Mouse (Mus musculus) lung, postnatal 0 days (tissue): Measurements from ENCODE around the gene Tnik. TPM values are rescaled to one million over a fixed set of nuclear protein-coding genes. Genes with fewer than 3 reads are reported as not detected.

Experiments
- ATAC-seq: fragments of 200-750 bp; cut with Nextera tagmentation; 2 replicates; pipeline ENCODE4 v1.8.0; 2017; ENCODE audit warnings: moderate library complexity
- DNase-seq: peaks from one replicate; pipeline ENCODE4 v3.0.0-alpha.2; 2016; ENCODE audit warnings: low spot score
- H3K27ac ChIP-seq: fragments of 300-500 bp; sonication (generic); 2 replicates; pipeline ENCODE4 v1.5.1; 2014; ENCODE audit warnings: antibody characterized with exemption, mild to moderate bottlenecking, low read length, mixed read lengths
- H3K27me3 ChIP-seq: fragments of 300-500 bp; sonication (generic); replicated peaks from 2 replicates; pipeline ENCODE4 v1.6.1; 2014; ENCODE audit warnings: low read length, mixed read lengths; ENCODE audit not compliant: insufficient read depth
- H3K36me3 ChIP-seq: fragments of 300-500 bp; sonication (generic); 2 replicates; pipeline ENCODE4 v1.6.1; 2014; ENCODE audit warnings: low read length, mixed read lengths; ENCODE audit not compliant: insufficient read depth
- H3K4me1 ChIP-seq: fragments of 300-500 bp; sonication (generic); 2 replicates; pipeline ENCODE4 v1.6.1; 2014; ENCODE audit warnings: antibody characterized with exemption, low read depth, low read length, mixed read lengths; ENCODE audit not compliant: insufficient read depth
- H3K4me2 ChIP-seq: fragments of 300-500 bp; sonication (generic); replicated peaks from 2 replicates; pipeline ENCODE4 v1.6.1; 2014; ENCODE audit warnings: low read depth, mild to moderate bottlenecking, low read length, moderate library complexity, mixed read lengths
- H3K4me3 ChIP-seq: fragments of 300-500 bp; sonication (generic); 2 replicates; pipeline ENCODE4 v1.5.1; 2014; ENCODE audit warnings: low read depth, low read length
- H3K9ac ChIP-seq: fragments of 300-500 bp; sonication (generic); replicated peaks from 2 replicates; pipeline ENCODE4 v1.6.1; 2014; ENCODE audit warnings: low read depth, mild to moderate bottlenecking
- H3K9me3 ChIP-seq: fragments of 300-500 bp; sonication (generic); 2 replicates; pipeline ENCODE4 v1.6.1; 2016; ENCODE audit warnings: low read length, mixed read lengths
- CTCF ChIP-seq: IDR thresholded peaks from 2 replicates; pipeline ENCODE4 v1.5.1; 2016; ENCODE audit warnings: antibody characterized with exemption, mild to moderate bottlenecking
- EP300 ChIP-seq: IDR thresholded peaks from 2 replicates; pipeline ENCODE4 v1.6.1; 2016; ENCODE audit warnings: antibody characterized with exemption, mild to moderate bottlenecking, control low read depth
- WGBS: fragments of 180-500 bp; shearing (Covaris S2); extraction: QIAGEN DNeasy Blood & Tissue Kit; methylation state at CpG from one replicate; pipeline ENCODE4 v1.1.7; 2014; 5-methylcytosine and 5-hydroxymethylcytosine counted together
- polyA plus RNA-seq: library from polyadenylated mRNA; unstranded; fragments of >200 nt; fragmentation: Nextera tagmentation; extraction: Ambion mirVana; gene quantifications from 2 replicates; pipeline ENCODE4 v1.2.1, GENCODE M21; 2015

The Tnik gene
- polyA plus RNA-seq, 1 experiment from 2014 or later: 6.1 TPM

DNA sequence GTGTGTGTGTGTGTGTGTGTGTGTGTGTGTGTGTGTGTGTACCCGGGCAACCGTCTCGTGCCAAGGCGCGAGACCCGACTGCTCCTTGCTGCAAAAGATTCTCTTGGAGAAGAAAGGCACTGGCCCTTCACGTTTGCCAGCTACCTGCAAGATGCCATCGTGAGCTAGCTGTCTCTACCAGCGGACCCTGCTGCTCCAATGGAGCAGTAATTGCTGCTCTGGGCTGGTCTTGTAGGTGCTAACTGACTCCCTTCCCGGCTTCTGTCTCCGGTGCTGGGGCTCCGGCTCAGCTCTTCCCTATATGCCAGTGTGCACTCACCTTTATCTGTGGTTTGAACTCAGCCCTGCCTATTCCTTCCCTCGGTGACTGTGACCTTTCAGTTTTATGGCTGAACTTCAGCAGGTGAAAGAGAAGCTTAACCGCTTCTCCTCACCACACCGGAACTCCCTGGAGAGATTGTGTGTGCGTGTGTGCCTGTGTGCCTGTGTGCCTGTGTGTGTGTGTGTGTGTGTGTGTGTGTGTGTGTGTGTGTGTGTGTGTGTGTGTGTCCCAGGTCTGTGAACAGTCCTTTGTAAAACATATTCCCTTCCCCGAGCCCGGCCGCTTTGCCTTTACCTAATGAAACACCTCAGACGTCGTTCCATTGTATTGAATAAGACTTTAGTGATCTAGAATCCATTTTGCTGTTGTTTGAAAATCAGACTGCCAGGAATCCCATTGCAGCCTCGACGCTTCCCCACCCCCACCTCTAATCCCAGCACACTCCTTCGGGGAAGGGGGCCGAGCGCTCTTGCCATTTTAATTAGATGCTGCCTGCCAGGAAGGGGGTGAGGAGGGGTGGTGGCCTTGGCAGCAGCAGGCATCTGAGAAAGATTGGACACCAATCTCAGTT is 1.2 kb downstream of the Tnik start:
- Histone ChIP-seq H3K4me2 (peak overlapping the region; percentile 83), H3K4me1 (no peaks in the 10 kb centered on the region), H3K27ac (no peak overlapping the region), H3K4me3 (peak overlapping the region; percentile 69), H3K36me3 (no peaks in the 10 kb centered on the region), H3K27me3 (no peaks in the 10 kb centered on the region), H3K9me3 (no peaks in the 10 kb centered on the region), H3K9ac (peak overlapping the region; percentile 57)
- ATAC-seq (no peak), DNase-seq (peak; percentile 39)
- WGBS: 5% methylated on average over 25 of the region's 26 CpGs
- TF ChIP-seq EP300 (no peak), CTCF (no peak)

GRCm38 (mm10) chr3:28264841-28265150 is 1.8 kb downstream of the Tnik start:
- Histone ChIP-seq H3K4me3 (peak overlapping the region; percentile 69), H3K9ac (no peak overlapping the region), H3K9me3 (no peaks in the 10 kb centered on the region), H3K4me1 (no peaks in the 10 kb centered on the region), H3K36me3 (no peaks in the 10 kb centered on the region), H3K27me3 (no peaks in the 10 kb centered on the region), H3K4me2 (peak overlapping the region; percentile 83), H3K27ac (no peak overlapping the region)
- WGBS: 37% methylated on average over 5 of the region's 5 CpGs
- DNase-seq (no peak), ATAC-seq (no peak)
- no peak for TF ChIP-seq CTCF
- no peak for TF ChIP-seq EP300

- Histone ChIP-seq H3K9me3 (no peaks in the 10 kb centered on the region), H3K27me3 (no peaks in the 10 kb centered on the region), H3K4me3 (peak overlapping the region; percentile 69; the same call in 1 of the 2 replicates), H3K9ac (no peak overlapping the region), H3K27ac (no peak overlapping the region), H3K4me1 (no peaks in the 10 kb centered on the region), H3K36me3 (no peaks in the 10 kb centered on the region), H3K4me2 (peak overlapping the region; percentile 83)
- ATAC-seq (no peak), DNase-seq (no peak)
- 54% methylated on average over 4 of the region's 4 CpGs for WGBS
- no peak for TF ChIP-seq EP300
- no peak for TF ChIP-seq CTCF
Observed at GRCm38 (mm10) chr3:28265183-28265582, 2.2 kb downstream of the Tnik start.

DNA sequence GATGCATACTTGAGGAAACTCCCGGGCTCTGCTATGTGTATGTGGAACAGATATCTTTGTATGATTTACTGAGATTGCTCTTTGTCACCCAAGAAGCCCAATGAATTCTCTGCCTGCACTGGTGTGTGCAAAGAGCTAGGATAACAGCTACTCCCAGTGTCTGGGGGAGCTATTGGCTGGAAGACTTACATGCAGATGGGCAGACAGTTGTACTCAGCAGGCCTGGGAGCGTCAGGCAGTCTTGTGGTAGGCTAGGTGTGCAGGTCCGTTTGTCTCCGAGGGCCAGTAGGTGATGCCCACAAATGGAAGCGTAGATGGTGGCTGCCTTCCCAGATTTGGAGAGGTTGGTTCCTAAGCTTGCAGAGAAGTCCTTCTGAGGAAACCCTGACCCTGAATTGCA is 2.6 kb downstream of the Tnik start:
- Histone ChIP-seq H3K9ac (no peak overlapping the region), H3K4me2 (0 out of 2 replicates have a peak overlapping the region, but pooled peaks have one; percentile 83), H3K36me3 (no peaks in the 10 kb centered on the region), H3K27ac (no peak overlapping the region), H3K4me3 (no peak overlapping the region), H3K27me3 (no peaks in the 10 kb centered on the region), H3K4me1 (no peaks in the 10 kb centered on the region), H3K9me3 (no peaks in the 10 kb centered on the region)
- WGBS: 85% methylated on average over 5 of the region's 5 CpGs
- DNase-seq (no peak), ATAC-seq (no peak)
- TF ChIP-seq EP300 (no peak), CTCF (no peak)

- no peaks in the 10 kb centered on the region for H3K27me3 ChIP-seq
- 79% methylated on average over 7 of the region's 7 CpGs for WGBS
- no peak overlapping the region for H3K4me3 ChIP-seq
- H3K9me3 ChIP-seq: no peaks in the 10 kb centered on the region
- TF ChIP-seq CTCF: no peak
- no peak for TF ChIP-seq EP300
- H3K9ac ChIP-seq: no peak overlapping the region
- DNase-seq (no peak), ATAC-seq (no peak)
- H3K36me3 ChIP-seq: no peaks in the 10 kb centered on the region
- no peaks in the 10 kb centered on the region for H3K4me1 ChIP-seq
- no peak overlapping the region for H3K27ac ChIP-seq
- H3K4me2 ChIP-seq: no peak overlapping the region
Observed at GRCm38 (mm10) chr3:28267211-28267610, 4.2 kb downstream of the Tnik start.

DNA sequence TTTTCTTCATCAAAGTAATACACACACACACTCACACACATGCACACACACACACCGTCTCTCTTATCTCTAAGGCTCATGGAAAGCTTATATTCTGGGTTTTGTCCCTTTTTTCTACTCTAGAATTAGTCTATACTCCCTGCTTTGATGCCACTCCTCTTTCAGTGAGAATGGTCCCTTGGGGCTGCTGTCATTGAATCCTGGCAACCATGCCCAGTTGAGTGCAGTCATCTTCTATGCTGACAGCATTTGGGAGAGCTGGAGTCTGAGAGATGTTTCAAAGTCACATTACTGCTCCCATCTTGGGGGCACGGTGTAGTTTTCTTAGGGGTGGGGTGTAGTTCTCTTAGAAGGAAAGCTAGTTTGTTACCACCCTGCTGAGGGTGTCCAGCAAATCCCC is 6.7 kb downstream of the Tnik start:
- 0 out of 2 replicates have a peak, but pooled peaks cover 2% of the 10 kb centered on the region for H3K4me1 ChIP-seq
- ATAC-seq (no peak), DNase-seq (no peak)
- no peak overlapping the region for H3K4me3 ChIP-seq
- H3K27ac ChIP-seq: no peak overlapping the region
- WGBS: 45% methylated on average over 2 of the region's 2 CpGs
- no peaks in the 10 kb centered on the region for H3K9me3 ChIP-seq
- TF ChIP-seq CTCF (no peak), EP300 (no peak)
- H3K9ac ChIP-seq: no peak overlapping the region
- H3K4me2 ChIP-seq: no peak overlapping the region
- H3K36me3 ChIP-seq: no peaks in the 10 kb centered on the region
- no peaks in the 10 kb centered on the region for H3K27me3 ChIP-seq
